Mouse (Mus musculus) lung, postnatal 0 days (tissue): Measurements from ENCODE around the gene Cerk.

Experiments used
- CTCF ChIP-seq: IDR thresholded peaks from 2 replicates; pipeline ENCODE4 v1.5.1; 2016; ENCODE audit warnings: antibody characterized with exemption, mild to moderate bottlenecking
- EP300 ChIP-seq: IDR thresholded peaks from 2 replicates; pipeline ENCODE4 v1.6.1; 2016; ENCODE audit warnings: antibody characterized with exemption, mild to moderate bottlenecking, control low read depth

DNA sequence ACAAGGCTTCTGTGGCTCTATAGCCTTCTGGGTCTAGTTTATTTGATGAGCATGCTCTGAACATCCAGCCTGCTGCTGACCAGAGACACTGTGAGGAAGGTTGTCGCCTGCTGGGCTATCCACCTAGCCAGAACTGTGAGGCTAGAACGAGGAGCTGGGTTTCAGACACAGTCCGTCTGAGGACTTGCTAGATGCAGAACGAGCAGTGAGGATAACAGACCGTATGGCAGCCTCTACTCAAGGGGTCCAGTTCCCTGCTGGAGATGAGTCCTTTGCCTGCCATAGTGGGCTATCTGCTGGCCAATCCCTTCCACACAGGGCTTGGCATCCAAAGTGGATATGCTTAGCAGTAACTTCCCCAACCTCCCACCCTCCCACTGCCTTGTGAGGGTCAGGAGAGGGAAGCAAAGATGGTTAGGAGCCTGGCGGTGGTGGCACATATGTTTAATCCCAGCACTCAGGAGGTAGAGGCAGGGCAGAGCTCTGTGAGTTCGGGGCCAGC is 17.4 kb upstream of the Cerk start:
- TF ChIP-seq CTCF (no peak), EP300 (no peak)
